Mouse (Mus musculus): ENCODE measurements around the gene Mturn. TPM values are rescaled to one million over a fixed set of nuclear protein-coding genes. Genes with fewer than 3 reads are reported as not detected.

Gene Mturn
- total and polyA plus RNA-seq, 2 experiments from 2014 or later, result 93.2 to 163 TPM

- no peaks in the 10 kb centered on the region for H3K4me1 ChIP-seq (ENCODE audit: insufficient read depth, low read length)
- no peak overlapping the region for H3K4me2 ChIP-seq (ENCODE audit: low read depth, low read length, poor library complexity, severe bottlenecking)
- H3K9ac ChIP-seq (replicated peaks; ENCODE audit: low read length, poor library complexity, severe bottlenecking), result no peak overlapping the region
- no peak for DNase-seq (ENCODE audit: low spot score)
- H3K27me3 ChIP-seq (ENCODE audit: insufficient read depth, low read length), result no peaks in the 10 kb centered on the region
- H3K36me3 ChIP-seq (ENCODE audit: insufficient read depth, low read length), result no peaks in the 10 kb centered on the region
- H3K9me3 ChIP-seq (ENCODE audit: low read length), result no peaks in the 10 kb centered on the region
- no peak for TF ChIP-seq CTCF (IDR thresholded peaks at IDR 0.05)
- H3K4me3 ChIP-seq (ENCODE audit: low read depth, low read length), result no peak overlapping the region
- H3K27ac ChIP-seq (ENCODE audit: low read depth, low read length), result no peak overlapping the region
- ATAC-seq (ENCODE audit: low FRiP score), result no peak
- 94% methylated on average over 7 of the region's 7 CpGs for WGBS
Measured at GRCm38 (mm10) chr6:54749056-54749455, 67.6 kb downstream of the Mturn start.

- H3K4me2 ChIP-seq (ENCODE audit: low read depth, low read length, poor library complexity, severe bottlenecking), result no peak overlapping the region
- WGBS, result 88% methylated on average over 4 of the region's 4 CpGs
- H3K36me3 ChIP-seq (ENCODE audit: insufficient read depth, low read length), result no peaks in the 10 kb centered on the region
- no peak for ATAC-seq (ENCODE audit: low FRiP score)
- no peaks in the 10 kb centered on the region for H3K27me3 ChIP-seq (ENCODE audit: insufficient read depth, low read length)
- H3K9me3 ChIP-seq (ENCODE audit: low read length), result no peaks in the 10 kb centered on the region
- TF ChIP-seq CTCF (IDR thresholded peaks at IDR 0.05), result no peak
- H3K27ac ChIP-seq (ENCODE audit: low read depth, low read length), result no peak overlapping the region
- DNase-seq (ENCODE audit: low spot score), result no peak
- no peak overlapping the region for H3K4me3 ChIP-seq (ENCODE audit: low read depth, low read length)
- H3K4me1 ChIP-seq (ENCODE audit: insufficient read depth, low read length), result no peaks in the 10 kb centered on the region
- no peak overlapping the region for H3K9ac ChIP-seq (replicated peaks; ENCODE audit: low read length, poor library complexity, severe bottlenecking)
Measured at GRCm38 (mm10) chr6:54751621-54752020, 70.2 kb downstream of the Mturn start.

- DNase-seq (ENCODE audit: low spot score), result no peak
- H3K4me1 ChIP-seq (ENCODE audit: insufficient read depth, low read length), result no peaks in the 10 kb centered on the region
- H3K36me3 ChIP-seq (ENCODE audit: insufficient read depth, low read length), result no peaks in the 10 kb centered on the region
- H3K4me2 ChIP-seq (ENCODE audit: low read depth, low read length, poor library complexity, severe bottlenecking), result no peak overlapping the region
- WGBS, result 67% methylated on average over 3 of the region's 3 CpGs
- no peak for TF ChIP-seq CTCF (IDR thresholded peaks at IDR 0.05)
- no peaks in the 10 kb centered on the region for H3K9me3 ChIP-seq (ENCODE audit: low read length)
- no peak overlapping the region for H3K9ac ChIP-seq (replicated peaks; ENCODE audit: low read length, poor library complexity, severe bottlenecking)
- no peak overlapping the region for H3K4me3 ChIP-seq (ENCODE audit: low read depth, low read length)
- ATAC-seq (ENCODE audit: low FRiP score), result no peak
- no peaks in the 10 kb centered on the region for H3K27me3 ChIP-seq (ENCODE audit: insufficient read depth, low read length)
- H3K27ac ChIP-seq (ENCODE audit: low read depth, low read length), result no peak overlapping the region
Measured at GRCm38 (mm10) chr6:54752076-54752475, 70.7 kb downstream of the Mturn start.

Other genes starting within 250 kb of the Mturn start
- gene Scrn1, start 115.1 kb upstream of the Mturn start, total RNA-seq (2014; rRNA removed), result 127 and 136 TPM in 2 replicates
- 96.8 and 113 TPM in 2 replicates for gene Scrn1, start 115.1 kb upstream of the Mturn start, polyA plus RNA-seq (2015; fragmentation: Nextera tagmentation; extraction: Ambion mirVana)
- 14.9 and 17.0 TPM in 2 replicates for gene Plekha8, start 86.5 kb upstream of the Mturn start, total RNA-seq (2014; rRNA removed)
- gene Plekha8, start 86.5 kb upstream of the Mturn start, polyA plus RNA-seq (2015; fragmentation: Nextera tagmentation; extraction: Ambion mirVana), result 4.8 and 5.2 TPM in 2 replicates
- gene Fkbp14, start 84.3 kb upstream of the Mturn start, total RNA-seq (2014; rRNA removed), result 5.6 and 8.2 TPM in 2 replicates
- 5.4 and 6.4 TPM in 2 replicates for gene Fkbp14, start 84.3 kb upstream of the Mturn start, polyA plus RNA-seq (2015; fragmentation: Nextera tagmentation; extraction: Ambion mirVana)
- gene Znrf2, start 135.3 kb downstream of the Mturn start, total RNA-seq (2014; rRNA removed), result 32.8 and 49.4 TPM in 2 replicates
- gene Znrf2, start 135.3 kb downstream of the Mturn start, polyA plus RNA-seq (2015; fragmentation: Nextera tagmentation; extraction: Ambion mirVana), result 5.7 and 6.5 TPM in 2 replicates